Mouse (Mus musculus) kidney, adult 10 weeks (tissue): ENCODE results near the gene Degs1. TPM values are rescaled to one million over a fixed set of nuclear protein-coding genes. Genes with fewer than 3 reads are reported as not detected.

ENCODE experiments used
- polyA plus RNA-seq: library from polyadenylated mRNA; stranded (reverse); fragments of 350-450 nt; fragmentation: Illumina TruSeq; extraction: RNeasy Lipid Tissue Mini Kit (QIAGEN cat#74804); gene quantifications from one replicate; pipeline ENCODE4 v1.2.3, GENCODE M21; 2014; ENCODE audit warnings: low read depth, low replicate concordance

The Degs1 gene
- polyA plus RNA-seq, result 419 TPM

DNA sequence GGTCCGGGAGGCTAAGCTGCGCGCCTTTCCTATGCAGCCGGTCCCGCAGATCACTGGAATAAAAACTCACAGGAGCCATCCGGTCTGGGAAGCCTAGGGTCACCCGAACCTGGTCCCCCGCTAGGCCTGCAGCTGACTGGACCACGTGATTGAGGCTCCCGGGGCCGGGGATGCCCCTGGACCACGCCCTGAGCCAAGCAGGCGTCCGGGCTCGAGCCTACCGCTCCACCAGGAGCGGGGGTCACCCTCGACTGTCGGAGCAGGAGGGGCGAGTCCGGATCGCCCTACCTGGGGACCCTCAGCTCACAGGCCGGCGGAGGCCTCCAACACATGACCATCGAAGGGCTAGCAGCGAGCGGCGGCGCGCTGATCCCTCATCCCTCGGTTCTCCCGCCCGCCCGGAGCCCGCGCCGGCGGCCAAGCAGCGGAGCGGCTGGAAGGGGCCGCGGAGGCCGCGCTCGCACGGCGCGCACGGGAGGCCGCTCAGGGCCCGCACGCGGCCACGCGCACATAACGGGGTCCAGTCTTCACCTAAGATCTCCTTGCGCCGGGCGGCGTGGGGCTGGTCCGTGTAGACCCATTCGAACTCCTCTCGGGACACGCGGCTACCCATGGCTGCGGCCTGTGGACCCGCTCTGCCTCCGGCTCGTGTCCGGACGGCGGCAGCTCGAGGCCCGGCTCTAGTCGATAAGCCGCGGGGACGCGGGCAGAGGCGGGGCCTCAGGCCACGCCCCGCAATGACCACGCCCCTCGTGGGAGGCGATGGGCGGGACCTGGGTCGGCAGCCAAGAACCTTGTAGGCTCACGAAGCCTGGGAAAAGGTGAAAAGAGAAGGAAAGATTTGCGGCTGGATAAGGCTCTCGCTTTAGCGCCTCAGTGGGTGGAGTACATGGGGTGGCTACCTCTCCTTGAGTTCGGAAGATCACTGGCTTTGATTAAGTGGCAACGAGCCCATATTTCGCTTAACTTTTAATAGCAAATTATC, at the start of gene Degs1:
TSS of gene Degs1 (minus strand) at position 714 of the 985 bp plus-strand sequence.

Other genes starting within 250 kb of the Degs1 start
- gene Srp9, start 158.1 kb downstream of the Degs1 start, polyA plus RNA-seq, result 241 TPM
- gene Vmn1r1, start 118.3 kb downstream of the Degs1 start, polyA plus RNA-seq, result not detected
- 19.6 TPM for gene Fbxo28, start 58.8 kb upstream of the Degs1 start, polyA plus RNA-seq
- gene Trp53bp2, start 126.4 kb upstream of the Degs1 start, polyA plus RNA-seq, result 24.9 TPM
- gene Capn2, start 234.8 kb upstream of the Degs1 start, polyA plus RNA-seq, result 71.7 TPM